Mouse (Mus musculus) hindbrain, embryonic 15.5 days (tissue): ENCODE results near the gene Ppp1r13l. TPM values are rescaled to one million over a fixed set of nuclear protein-coding genes. Genes with fewer than 3 reads are reported as not detected.
A peak's percentile ranks its signal among the peaks of the same experiment; 100 is the strongest.

Source experiments
- ATAC-seq: fragments of 200-750 bp; cut with Nextera tagmentation; 2 replicates; pipeline ENCODE4 v1.8.0; 2017; ENCODE audit warnings: low read depth, moderate number of reproducible peaks, moderate TSS enrichment; ENCODE audit not compliant: low FRiP score
- H3K27ac ChIP-seq: fragments of 300-500 bp; sonication (generic); replicated peaks from 2 replicates; pipeline ENCODE4 v1.5.1; 2015; ENCODE audit warnings: mild to moderate bottlenecking, inconsistent platforms
- H3K27me3 ChIP-seq: fragments of 300-500 bp; sonication (generic); 2 replicates; pipeline ENCODE4 v1.6.1; 2015; ENCODE audit warnings: control low read depth, inconsistent platforms
- H3K36me3 ChIP-seq: fragments of 300-500 bp; sonication (generic); 2 replicates; pipeline ENCODE4 v1.6.1; 2015; ENCODE audit warnings: control low read depth, inconsistent platforms
- H3K4me1 ChIP-seq: fragments of 300-500 bp; sonication (generic); replicated peaks from 2 replicates; pipeline ENCODE4 v1.6.1; 2015; ENCODE audit warnings: control low read depth, inconsistent platforms
- H3K4me2 ChIP-seq: fragments of 300-500 bp; sonication (generic); 2 replicates; pipeline ENCODE4 v1.6.1; 2015; ENCODE audit warnings: moderate library complexity, mild to moderate bottlenecking, inconsistent platforms
- H3K4me3 ChIP-seq: fragments of 300-500 bp; sonication (generic); 2 replicates; pipeline ENCODE4 v1.5.1; 2015; ENCODE audit warnings: mild to moderate bottlenecking, inconsistent platforms
- H3K9ac ChIP-seq: fragments of 300-500 bp; sonication (generic); 2 replicates; pipeline ENCODE4 v1.6.1; 2015; ENCODE audit warnings: inconsistent platforms
- H3K9me3 ChIP-seq: fragments of 300-500 bp; sonication (generic); 2 replicates; pipeline ENCODE4 v1.6.1; 2016; ENCODE audit warnings: control low read depth, inconsistent platforms
- WGBS: fragments of 180-500 bp; shearing (Covaris S2); methylation state at CpG from one replicate; pipeline ENCODE4 v1.1.7; 2015; 5-methylcytosine and 5-hydroxymethylcytosine counted together
- polyA plus RNA-seq: library from polyadenylated mRNA; unstranded; fragments of >200 nt; fragmentation: Nextera tagmentation; extraction: Ambion mirVana; gene quantifications from 2 replicates; pipeline ENCODE4 v1.2.1, GENCODE M21; 2015

The Ppp1r13l gene
- polyA plus RNA-seq, result 2.6 and 3.0 TPM in 2 replicates

DNA sequence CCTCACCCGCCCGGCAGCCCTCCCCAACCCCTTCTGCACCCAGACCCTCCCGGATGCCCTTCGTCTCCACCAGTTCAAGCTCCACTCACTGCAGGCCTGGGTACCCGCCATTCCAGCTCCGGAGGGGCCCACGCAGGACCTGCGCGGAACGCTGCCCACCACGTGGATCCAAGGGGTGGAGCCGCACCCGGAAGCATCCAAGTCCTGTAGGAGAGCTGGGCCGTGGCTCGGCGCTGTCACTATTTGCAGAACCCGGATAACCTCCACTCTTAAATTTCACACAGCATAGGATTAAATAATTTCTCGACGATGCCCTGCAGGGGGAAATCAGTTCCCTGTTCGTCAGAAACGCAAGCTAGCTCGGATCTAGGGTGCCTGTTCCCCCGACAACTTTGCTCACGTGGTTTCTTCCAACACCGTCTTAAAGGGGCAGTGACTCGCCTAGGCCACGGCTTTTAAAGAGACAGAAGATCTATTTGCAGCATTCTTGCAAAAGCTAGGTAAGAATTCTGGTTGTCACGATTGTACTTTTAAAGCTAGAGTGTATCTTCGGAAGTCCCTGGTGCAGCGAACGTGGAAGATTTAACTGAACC, at the start of gene Ppp1r13l, which contains the start of gene Cd3eap:
TSS of gene Ppp1r13l (plus strand) at position 451 of the 593 bp plus-strand sequence.
TSS of gene Cd3eap (minus strand) at position 185 of the 593 bp plus-strand sequence.
- H3K4me1 ChIP-seq, result peaks cover 34% of the 10 kb centered on the region
- 0% methylated on average over 31 of the region's 31 CpGs for WGBS
- H3K9me3 ChIP-seq, result no peaks in the 10 kb centered on the region
- peak within 1 kb of the TSS; percentile 96 for H3K4me2 ChIP-seq
- peak within 1 kb of the TSS; percentile 68 for H3K9ac ChIP-seq
- H3K36me3 ChIP-seq, result peaks cover 25% of the 10 kb centered on the region
- ATAC-seq, result peak; percentile 87
- peaks cover 15% of the 10 kb centered on the region for H3K27me3 ChIP-seq
- H3K4me3 ChIP-seq, result peak within 1 kb of the TSS; percentile 82
- H3K27ac ChIP-seq, result peak within 1 kb of the TSS; percentile 46

DNA sequence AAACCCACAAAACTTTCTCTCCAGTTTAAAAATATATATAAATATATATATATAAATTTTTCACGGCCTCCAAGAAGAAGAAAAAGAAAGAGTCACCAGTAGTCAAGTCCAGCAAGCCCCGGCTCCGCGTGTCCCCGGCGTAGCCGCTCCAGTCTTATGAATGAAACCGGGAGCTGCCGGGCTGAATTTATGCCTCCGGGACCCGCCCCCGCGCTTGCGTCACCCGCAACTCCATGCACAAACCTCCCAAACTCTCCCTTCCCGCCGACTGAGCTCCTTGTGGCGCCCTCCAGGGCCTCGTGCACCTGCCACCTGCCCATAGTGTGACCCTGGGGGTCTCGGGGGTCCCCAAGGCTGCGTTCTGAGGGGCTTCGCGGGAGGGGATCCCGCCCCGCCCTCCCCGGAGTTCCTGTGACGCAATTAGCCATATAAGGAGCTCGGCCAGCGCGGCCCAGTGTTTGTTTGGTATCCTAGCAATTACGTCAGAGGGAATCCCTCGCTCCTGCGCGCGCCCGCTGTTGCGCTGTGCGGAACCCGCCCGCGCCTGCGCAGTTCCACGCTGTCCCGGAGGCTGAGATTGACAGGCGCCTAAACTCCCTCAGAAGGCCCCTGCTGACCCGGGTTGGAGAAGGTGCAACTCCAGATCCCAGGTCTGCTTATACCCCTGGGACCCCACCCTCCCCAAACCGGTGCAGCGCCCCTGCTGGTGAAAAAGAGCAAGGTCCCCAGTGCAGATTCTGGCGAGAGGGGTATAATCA, 49.5 kb upstream of the Ppp1r13l start, which contains the start of gene Fosb:
TSS of gene Fosb (minus strand) at position 168 of the 758 bp plus-strand sequence.
- H3K9me3 ChIP-seq, result no peaks in the 10 kb centered on the region
- no peaks in the 10 kb centered on the region for H3K36me3 ChIP-seq
- peak; percentile 87 for ATAC-seq
- WGBS, result under 1% methylated on average over 48 of the region's 49 CpGs
- peak within 1 kb of the TSS; percentile 100 for H3K4me2 ChIP-seq
- H3K27me3 ChIP-seq, result peaks cover 43% of the 10 kb centered on the region
- 0 out of 2 replicates have a peak within 1 kb of the TSS, but pooled peaks have one; percentile 32 for H3K27ac ChIP-seq
- peaks cover 33% of the 10 kb centered on the region for H3K4me1 ChIP-seq
- peak within 1 kb of the TSS; percentile 61 for H3K9ac ChIP-seq
- peak within 1 kb of the TSS; percentile 57 for H3K4me3 ChIP-seq

DNA sequence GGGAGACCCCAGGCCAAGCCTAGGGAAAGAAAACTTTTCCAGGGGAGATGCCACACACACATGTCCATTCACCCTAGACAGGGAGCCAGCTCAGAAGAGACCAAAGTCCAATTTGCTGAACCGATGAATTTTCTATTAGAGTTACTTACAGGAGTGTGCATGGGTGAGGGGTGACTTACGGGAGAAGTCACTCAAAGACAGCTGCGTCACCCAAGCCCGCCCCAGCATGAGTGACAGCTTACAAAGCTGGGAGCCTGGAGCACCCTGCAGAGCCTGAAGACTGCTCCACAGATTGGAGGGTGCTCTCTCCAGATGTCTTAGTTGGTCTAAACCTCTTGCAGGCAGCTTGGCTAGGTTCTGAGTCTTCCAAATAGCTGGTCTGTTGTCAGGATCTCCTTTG, 47.6 kb upstream of the Ppp1r13l start:
- Histone ChIP-seq H3K9me3 (no peaks in the 10 kb centered on the region), H3K4me3 (no peak overlapping the region), H3K4me2 (no peak overlapping the region), H3K4me1 (peaks cover 29% of the 10 kb centered on the region), H3K27ac (no peak overlapping the region), H3K36me3 (no peaks in the 10 kb centered on the region), H3K27me3 (peaks cover 24% of the 10 kb centered on the region; the same call in 1 of the 2 replicates), H3K9ac (no peak overlapping the region)
- ATAC-seq, result no peak
- 36% methylated on average over 4 of the region's 4 CpGs for WGBS

DNA sequence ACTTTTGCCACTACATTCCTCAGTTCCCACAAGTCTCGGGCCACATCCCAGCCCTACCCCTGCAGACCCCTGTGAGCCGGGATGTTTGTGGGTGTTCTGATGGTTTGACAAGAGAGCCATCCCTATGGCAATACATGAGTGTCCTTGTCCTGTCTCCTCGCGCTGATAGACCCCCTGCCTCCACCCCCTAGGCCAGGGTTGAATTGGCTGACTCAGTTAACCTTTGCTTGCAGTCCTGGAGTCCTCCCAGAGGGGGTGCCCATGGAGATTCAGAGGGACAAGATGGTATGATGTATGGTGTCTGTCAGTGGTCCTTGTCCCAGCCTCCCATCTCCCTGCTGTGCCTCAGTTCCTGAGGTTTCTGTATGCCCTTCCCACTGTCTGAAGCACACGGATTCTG, 45.5 kb upstream of the Ppp1r13l start:
- H3K36me3 ChIP-seq, result no peaks in the 10 kb centered on the region
- peaks cover 20% of the 10 kb centered on the region; the same call in 1 of the 2 replicates for H3K27me3 ChIP-seq
- H3K4me1 ChIP-seq, result peaks cover 14% of the 10 kb centered on the region
- H3K27ac ChIP-seq, result no peak overlapping the region
- H3K4me3 ChIP-seq, result no peak overlapping the region
- 55% methylated on average over 5 of the region's 5 CpGs for WGBS
- no peak for ATAC-seq
- no peak overlapping the region for H3K4me2 ChIP-seq
- no peak overlapping the region for H3K9ac ChIP-seq
- no peaks in the 10 kb centered on the region for H3K9me3 ChIP-seq

DNA sequence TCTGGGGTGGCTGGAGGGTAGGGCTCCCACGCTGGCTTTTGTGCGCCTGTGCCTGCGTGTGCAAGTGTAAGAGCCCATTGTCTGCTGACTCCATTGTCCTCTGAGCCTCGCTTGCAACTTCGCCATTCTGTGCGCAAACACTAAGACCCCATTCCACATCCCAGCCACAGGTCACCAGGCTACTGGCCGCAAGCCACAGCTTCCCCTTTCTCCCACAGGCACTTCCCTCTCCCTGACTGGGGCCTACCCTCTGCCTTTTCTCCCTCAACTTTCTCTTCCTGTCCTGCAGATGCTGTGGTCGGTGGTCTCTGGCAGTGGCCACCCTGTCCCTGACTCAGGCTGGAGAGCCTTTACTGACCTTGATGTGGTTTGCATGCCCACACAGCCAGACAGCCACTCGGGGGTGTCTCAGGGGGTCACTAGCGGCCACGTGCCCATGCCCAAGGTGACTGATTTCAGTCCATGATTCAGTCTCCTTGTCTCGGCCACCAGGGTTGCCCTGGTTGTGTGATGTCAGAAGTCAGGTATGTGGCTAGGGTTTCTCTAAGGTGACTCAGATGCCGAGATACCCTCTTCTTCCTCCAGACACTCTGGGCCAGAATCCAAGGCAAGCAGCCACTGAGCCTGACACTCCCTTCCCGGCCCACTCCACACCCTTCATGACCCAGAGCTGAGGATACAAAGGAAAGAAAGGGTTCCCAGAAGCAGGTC, 42.9 kb upstream of the Ppp1r13l start:
- 34% methylated on average over 14 of the region's 14 CpGs for WGBS
- no peaks in the 10 kb centered on the region for H3K36me3 ChIP-seq
- no peak overlapping the region for H3K4me2 ChIP-seq
- peaks cover 20% of the 10 kb centered on the region; the same call in 1 of the 2 replicates for H3K27me3 ChIP-seq
- no peak overlapping the region for H3K9ac ChIP-seq
- H3K4me3 ChIP-seq, result no peak overlapping the region
- no peak overlapping the region for H3K27ac ChIP-seq
- H3K9me3 ChIP-seq, result no peaks in the 10 kb centered on the region
- peaks cover 14% of the 10 kb centered on the region for H3K4me1 ChIP-seq
- no peak for ATAC-seq

DNA sequence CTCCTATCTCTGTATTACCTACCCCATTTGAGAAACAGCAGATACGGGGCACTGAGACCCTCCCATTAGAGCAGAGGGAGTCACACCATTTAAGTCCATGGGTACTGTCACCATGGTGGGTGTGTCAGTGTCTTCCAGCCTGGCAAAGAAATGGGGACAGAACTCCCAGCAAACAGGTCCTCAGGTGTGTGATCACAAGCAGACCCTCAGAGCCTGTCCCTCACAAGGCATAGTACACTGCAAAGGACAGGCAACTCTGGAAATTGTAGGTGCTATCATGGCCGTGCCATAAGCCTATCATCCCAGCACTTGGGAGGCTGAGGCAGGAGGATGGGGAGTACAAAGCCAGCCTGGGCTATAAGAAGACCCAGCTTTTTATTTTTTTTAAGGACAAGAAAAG, 41.3 kb upstream of the Ppp1r13l start:
- Histone ChIP-seq H3K27me3 (peaks cover 7% of the 10 kb centered on the region; the same call in 1 of the 2 replicates), H3K4me1 (peaks cover 14% of the 10 kb centered on the region), H3K9ac (no peak overlapping the region), H3K4me3 (no peak overlapping the region), H3K9me3 (no peaks in the 10 kb centered on the region), H3K27ac (no peak overlapping the region), H3K36me3 (no peaks in the 10 kb centered on the region), H3K4me2 (no peak overlapping the region)
- 79% methylated on average over 2 of the region's 2 CpGs for WGBS
- ATAC-seq, result no peak

DNA sequence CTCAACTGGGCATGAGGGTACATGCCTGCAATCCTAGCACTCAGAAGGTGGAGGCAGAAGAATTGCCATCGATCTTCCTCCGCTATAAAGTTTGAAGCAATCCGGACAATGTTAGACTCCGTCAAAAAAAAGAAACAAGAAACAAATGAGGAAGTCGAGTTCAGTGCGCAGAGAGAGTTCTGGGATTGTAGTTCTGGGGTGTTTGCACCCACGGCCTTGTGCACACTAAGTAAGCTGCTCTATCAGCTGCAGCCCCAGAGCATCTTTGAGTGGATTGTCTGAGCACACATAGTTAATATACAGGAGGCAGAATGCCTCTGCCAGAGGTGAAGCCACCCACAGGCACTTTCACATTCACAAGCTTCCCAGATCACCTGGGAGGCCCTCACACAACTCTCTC, 40.9 kb upstream of the Ppp1r13l start:
- peaks cover 14% of the 10 kb centered on the region for H3K4me1 ChIP-seq
- 0 out of 2 replicates have a peak, but pooled peaks cover 4% of the 10 kb centered on the region for H3K27me3 ChIP-seq
- no peak for ATAC-seq
- H3K27ac ChIP-seq, result no peak overlapping the region
- no peak overlapping the region for H3K9ac ChIP-seq
- H3K4me3 ChIP-seq, result no peak overlapping the region
- WGBS, result 77% methylated on average over 7 of the region's 7 CpGs
- no peaks in the 10 kb centered on the region for H3K9me3 ChIP-seq
- no peaks in the 10 kb centered on the region for H3K36me3 ChIP-seq
- H3K4me2 ChIP-seq, result no peak overlapping the region

DNA sequence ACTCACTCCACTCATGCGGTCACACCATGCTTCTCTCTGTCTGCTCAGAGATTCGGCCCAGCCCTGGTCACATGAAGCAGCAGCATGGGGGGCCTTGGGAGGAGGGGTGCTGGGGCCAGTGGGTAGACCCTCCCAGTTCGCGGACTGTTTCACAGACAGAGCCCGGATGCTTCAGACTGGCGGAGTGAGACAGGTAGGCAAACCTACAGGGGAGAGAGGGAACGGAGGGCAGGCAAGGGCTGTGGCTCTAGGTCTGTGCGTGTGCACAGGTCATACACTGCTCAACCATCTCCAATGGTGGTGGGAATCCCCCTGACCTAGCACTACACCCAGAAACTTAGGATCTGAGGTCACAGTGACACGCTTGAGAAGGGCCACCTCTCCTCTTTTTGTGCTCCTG, 40.1 kb upstream of the Ppp1r13l start:
- Histone ChIP-seq H3K9me3 (no peaks in the 10 kb centered on the region), H3K9ac (peak overlapping the region; percentile 51), H3K4me1 (peaks cover 14% of the 10 kb centered on the region), H3K4me2 (peak overlapping the region; percentile 82), H3K36me3 (no peaks in the 10 kb centered on the region), H3K27me3 (0 out of 2 replicates have a peak, but pooled peaks cover 2% of the 10 kb centered on the region), H3K4me3 (peak overlapping the region; percentile 50), H3K27ac (peak overlapping the region; percentile 62)
- peak; percentile 77 for ATAC-seq
- 17% methylated on average over 9 of the region's 9 CpGs for WGBS

DNA sequence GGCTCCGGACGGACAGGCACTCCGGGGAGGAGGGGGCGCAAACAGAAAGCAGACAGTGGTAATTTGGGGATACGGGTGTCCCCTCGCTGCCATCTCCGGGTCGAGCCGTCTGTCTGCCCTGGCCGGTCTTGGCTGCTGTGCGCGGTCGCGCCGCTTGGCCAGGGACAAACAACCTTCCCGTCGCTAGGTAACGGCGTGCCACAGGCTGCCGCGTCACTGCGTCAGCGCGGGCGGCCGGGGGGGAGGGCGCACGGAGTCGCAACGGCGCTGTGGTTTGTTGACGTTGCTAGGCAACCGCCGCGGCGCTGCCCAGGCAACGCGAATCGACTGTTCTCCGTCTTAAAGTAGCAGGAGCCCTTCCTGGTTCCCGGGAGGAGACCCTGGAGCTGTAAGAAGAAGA, 39.6 kb upstream of the Ppp1r13l start:
- Histone ChIP-seq H3K27me3 (no peaks in the 10 kb centered on the region), H3K9ac (peak overlapping the region; percentile 51), H3K27ac (peak overlapping the region; percentile 62), H3K4me3 (peak overlapping the region; percentile 50), H3K36me3 (no peaks in the 10 kb centered on the region), H3K4me2 (peak overlapping the region; percentile 82), H3K4me1 (peaks cover 14% of the 10 kb centered on the region), H3K9me3 (no peaks in the 10 kb centered on the region)
- WGBS, result under 1% methylated on average over 41 of the region's 41 CpGs
- peak; percentile 94 for ATAC-seq

DNA sequence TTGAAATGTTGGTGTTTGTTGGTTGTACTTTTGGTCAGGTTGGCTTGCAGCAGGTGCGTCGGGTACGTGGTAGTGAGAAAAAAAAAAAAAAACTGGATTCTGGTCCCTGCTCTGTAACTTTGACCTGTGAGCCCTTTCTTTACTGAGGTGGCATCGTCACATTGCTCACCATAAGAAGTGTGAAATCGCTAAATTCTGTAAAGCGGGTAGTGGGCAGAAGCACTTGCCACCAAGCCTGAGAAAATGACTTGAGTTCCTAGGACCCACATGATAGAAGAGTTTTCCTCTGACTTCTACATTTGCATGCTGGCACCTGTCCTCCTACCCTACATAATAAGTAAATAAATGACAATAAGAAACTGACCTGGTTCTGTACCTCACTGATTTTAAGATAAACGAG, 38.9 kb upstream of the Ppp1r13l start:
- H3K4me1 ChIP-seq, result peaks cover 16% of the 10 kb centered on the region
- H3K4me2 ChIP-seq, result peak overlapping the region; percentile 82
- H3K27me3 ChIP-seq, result no peaks in the 10 kb centered on the region
- H3K9me3 ChIP-seq, result no peaks in the 10 kb centered on the region
- ATAC-seq, result no peak
- no peak overlapping the region for H3K27ac ChIP-seq
- no peaks in the 10 kb centered on the region for H3K36me3 ChIP-seq
- H3K4me3 ChIP-seq, result peak overlapping the region; percentile 50; the same call in 1 of the 2 replicates
- H3K9ac ChIP-seq, result no peak overlapping the region
- 45% methylated on average over 7 of the region's 7 CpGs for WGBS

DNA sequence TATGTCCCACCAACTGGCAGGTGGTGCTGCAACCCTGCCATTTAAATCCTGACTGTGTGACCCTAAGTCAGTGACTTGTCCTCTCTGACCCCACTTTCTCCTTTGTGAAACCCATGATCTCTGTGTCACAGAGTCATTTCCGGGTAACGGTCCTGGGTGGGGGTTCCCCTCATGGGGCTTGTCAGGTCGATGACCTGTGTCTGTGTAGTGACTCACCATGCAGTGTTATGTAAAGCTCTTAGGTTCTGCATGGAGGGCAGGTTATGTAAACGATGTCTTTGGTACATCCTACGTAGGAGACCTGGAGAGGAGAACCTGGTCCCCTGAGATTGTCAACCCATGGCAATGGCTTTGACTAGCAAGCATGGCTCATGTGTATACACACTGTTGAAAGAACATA, 38.1 kb upstream of the Ppp1r13l start:
- Histone ChIP-seq H3K9me3 (no peaks in the 10 kb centered on the region), H3K36me3 (no peaks in the 10 kb centered on the region), H3K9ac (no peak overlapping the region), H3K27me3 (no peaks in the 10 kb centered on the region), H3K4me3 (no peak overlapping the region), H3K27ac (no peak overlapping the region), H3K4me1 (peaks cover 22% of the 10 kb centered on the region), H3K4me2 (no peak overlapping the region)
- no peak for ATAC-seq
- WGBS, result 67% methylated on average over 5 of the region's 5 CpGs

DNA sequence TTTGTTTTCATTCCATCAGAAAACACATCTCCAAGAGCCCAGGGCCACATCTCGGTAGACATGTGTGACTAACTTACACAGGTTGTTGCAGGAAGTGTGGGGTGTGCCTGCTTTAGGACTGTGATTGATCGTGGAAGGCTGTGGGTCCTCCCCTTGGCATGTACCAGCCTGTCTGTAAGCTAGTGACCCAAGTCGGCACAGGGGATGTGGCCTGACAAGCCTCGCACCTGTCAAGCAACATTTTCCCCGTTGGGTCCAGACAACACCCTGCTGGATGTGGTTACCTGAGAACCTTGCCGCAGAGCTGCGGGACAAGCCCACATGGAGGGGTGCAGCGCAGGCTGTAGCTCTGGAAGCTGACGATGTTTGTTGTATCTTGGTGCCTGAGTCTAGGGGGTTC, 37.1 kb upstream of the Ppp1r13l start:
- Histone ChIP-seq H3K4me1 (peaks cover 33% of the 10 kb centered on the region), H3K4me3 (no peak overlapping the region), H3K9me3 (no peaks in the 10 kb centered on the region), H3K4me2 (no peak overlapping the region), H3K9ac (no peak overlapping the region), H3K27ac (no peak overlapping the region), H3K36me3 (no peaks in the 10 kb centered on the region), H3K27me3 (no peaks in the 10 kb centered on the region)
- 63% methylated on average over 9 of the region's 9 CpGs for WGBS
- no peak for ATAC-seq
